Comparison of ENCODE assay signal across 9 mouse cellular contexts in the genomic region with DNA sequence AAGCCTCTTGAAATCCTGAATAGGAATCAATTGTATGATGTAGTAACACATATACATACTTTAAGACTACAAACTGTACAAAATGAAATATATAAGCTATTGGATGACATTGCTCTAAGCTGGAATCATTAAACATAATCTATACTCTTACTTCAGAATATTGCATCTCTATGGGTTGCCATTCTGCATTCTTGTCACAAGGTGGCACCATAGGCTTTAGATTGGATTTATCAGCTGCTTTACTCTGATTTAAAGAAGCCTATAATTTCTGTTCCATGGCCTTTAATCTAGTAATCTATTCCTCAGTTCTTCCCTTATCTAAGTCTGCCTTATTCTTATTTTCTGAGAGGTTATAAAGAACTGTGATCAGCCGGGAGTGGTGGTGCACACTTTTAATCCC. TPM values are rescaled to one million over a fixed set of nuclear protein-coding genes. Genes with fewer than 3 reads are reported as not detected.
DNase-seq lines count a peak whose midpoint lies in the region; ATAC-seq and TF ChIP-seq lines count a peak whose summit lies in the region.
"Had no signal": no experiment of that assay in that cellular context is flagged by ENCODE, and none has a peak within 500 bp of the region (broad histone marks: within the 10 kb centered on the region; RNA-seq: fewer than 3 reads in every experiment).

No protein-coding gene starts in this region.

- 95% methylated on average over 1 of the region's 1 CpGs for WGBS in forebrain, postnatal 0 days
- WGBS in forebrain, embryonic 13.5 days = 91% methylated on average over 1 of the region's 1 CpGs
- 79% methylated on average over 1 of the region's 1 CpGs for WGBS in spleen, adult 2 months
- WGBS in hindbrain, embryonic 10.5 days = 89% methylated on average over 1 of the region's 1 CpGs

- ATAC-seq in forebrain, postnatal 0 days = no peak
- no peak for ATAC-seq in forebrain, embryonic 13.5 days
- ATAC-seq in erythroblast, adult 5-6 weeks (replicated peaks; ENCODE audit: low FRiP score, poor library complexity, severe bottlenecking) = peak; percentile 86

- H3K9ac ChIP-seq in forebrain, postnatal 0 days = no peak overlapping the region
- no peak overlapping the region for H3K9ac ChIP-seq in forebrain, embryonic 13.5 days

- no peaks in the 10 kb centered on the region for H3K36me3 ChIP-seq in forebrain, postnatal 0 days (ENCODE audit: insufficient read depth)
- H3K36me3 ChIP-seq in forebrain, embryonic 13.5 days (ENCODE audit: poor library complexity, severe bottlenecking) = no peaks in the 10 kb centered on the region
- no peaks in the 10 kb centered on the region for H3K36me3 ChIP-seq in spleen, adult 2 months (ENCODE audit: control insufficient read depth, insufficient read depth, low read length)
- H3K36me3 ChIP-seq in hindbrain, embryonic 10.5 days = no peaks in the 10 kb centered on the region

- no peaks in the 10 kb centered on the region for H3K9me3 ChIP-seq in forebrain, postnatal 0 days (ENCODE audit: low read length)
- H3K9me3 ChIP-seq in forebrain, embryonic 13.5 days (replicated peaks) = no peaks in the 10 kb centered on the region
- H3K9me3 ChIP-seq in hindbrain, embryonic 10.5 days = 0 out of 2 replicates have a peak, but pooled peaks cover 3% of the 10 kb centered on the region

- no peaks in the 10 kb centered on the region for H3K4me1 ChIP-seq in forebrain, postnatal 0 days (ENCODE audit: insufficient read depth)
- no peaks in the 10 kb centered on the region for H3K4me1 ChIP-seq in forebrain, embryonic 13.5 days
- no peaks in the 10 kb centered on the region for H3K4me1 ChIP-seq in spleen, adult 2 months (ENCODE audit: control insufficient read depth, insufficient read depth, insufficient read length)
- H3K4me1 ChIP-seq in hindbrain, embryonic 10.5 days (replicated peaks) = peaks cover 3% of the 10 kb centered on the region; the same call in 1 of the 2 replicates

- TF ChIP-seq CTCF in forebrain, postnatal 0 days (IDR thresholded peaks at IDR 0.05; ENCODE audit: low read depth) = peak; percentile 65
- no peak for TF ChIP-seq CTCF in spleen, adult 2 months (IDR thresholded peaks at IDR 0.05; ENCODE audit: extremely low read depth, insufficient read depth, insufficient read length, insufficient replicate concordance)

- no peaks in the 10 kb centered on the region for H3K27me3 ChIP-seq in forebrain, postnatal 0 days (ENCODE audit: insufficient read depth, low read length)
- H3K27me3 ChIP-seq in forebrain, embryonic 13.5 days = no peaks in the 10 kb centered on the region
- H3K27me3 ChIP-seq in spleen, adult 2 months (ENCODE audit: control insufficient read depth, insufficient read depth, low read length) = no peaks in the 10 kb centered on the region
- H3K27me3 ChIP-seq in hindbrain, embryonic 10.5 days (ENCODE audit: insufficient read depth, poor library complexity, severe bottlenecking) = no peaks in the 10 kb centered on the region

- no peak for TF ChIP-seq POLR2A in spleen, adult 2 months (IDR thresholded peaks at IDR 0.05; ENCODE audit: low read depth, low read length)

- H3K4me2 ChIP-seq in forebrain, postnatal 0 days (ENCODE audit: low read depth) = no peak overlapping the region
- no peak overlapping the region for H3K4me2 ChIP-seq in forebrain, embryonic 13.5 days
- H3K4me2 ChIP-seq: heart, embryonic 11.5 days had no signal

- H3K4me3 ChIP-seq in forebrain, postnatal 0 days (ENCODE audit: low read depth, low read length) = no peak overlapping the region
- H3K4me3 ChIP-seq in forebrain, embryonic 13.5 days = no peak overlapping the region
- no peak overlapping the region for H3K4me3 ChIP-seq in spleen, adult 2 months (ENCODE audit: extremely low read depth, insufficient read depth, insufficient read length)
- no peak overlapping the region for H3K4me3 ChIP-seq in hindbrain, embryonic 10.5 days

- no peak overlapping the region for H3K27ac ChIP-seq in forebrain, postnatal 0 days (ENCODE audit: low read depth, low read length)
- no peak overlapping the region for H3K27ac ChIP-seq in forebrain, embryonic 13.5 days
- no peak overlapping the region for H3K27ac ChIP-seq in spleen, adult 2 months (ENCODE audit: insufficient read depth, low read length)
- no peak overlapping the region for H3K27ac ChIP-seq in hindbrain, embryonic 10.5 days

- peak; percentile 42 for DNase-seq in forebrain, postnatal 0 days
- peak; percentile 9 to 15 for DNase-seq in spleen, adult 2 months (ENCODE audit: low read depth in 1 of 2, low spot score in 2 of 2)
- DNase-seq in spleen, postnatal 4 days (ENCODE audit: low spot score in 2 of 2) = no peak
- peak; percentile 52 for DNase-seq in retina, embryonic 14.5 days (ENCODE audit: low spot score)
- no peak for DNase-seq in heart, adult 9 months (ENCODE audit: low spot score in 2 of 2)
- no peak for DNase-seq in hindbrain, embryonic 10.5 days (ENCODE audit: low spot score)

RNA-seq across cellular contexts. Expression of a gene that starts 18.7 kb away (rescaled TPM):
- total RNA-seq in forebrain, postnatal 0 days (2014; rRNA removed) = 309 and 330 TPM in 2 replicates
- 1,517 and 1,700 TPM in 2 replicates for polyA plus RNA-seq in forebrain, postnatal 0 days (2015; fragmentation: Nextera tagmentation; extraction: Ambion mirVana)
- 1,451 and 1,470 TPM in 2 replicates for polyA plus RNA-seq in forebrain, embryonic 13.5 days (2015; fragmentation: Nextera tagmentation; extraction: Ambion mirVana)
- polyA plus RNA-seq in spleen, adult 2 months (2012; rRNA removed) = 48.3 and 56.7 TPM in 2 replicates
- total RNA-seq in erythroblast, adult 5-6 weeks (2015; ENCODE audit: low replicate concordance) = 119 and 129 TPM in 2 replicates
- total RNA-seq in erythroblast, adult 5-6 weeks (2017; ENCODE audit: low replicate concordance) = 56.7 and 60.2 TPM in 2 replicates
- polyA plus RNA-seq in hindbrain, embryonic 10.5 days (2016; fragmentation: Nextera tagmentation; extraction: Ambion mirVana) = 1,323 and 1,330 TPM in 2 replicates

RNA-seq across cellular contexts. Expression of a gene that starts 34.9 kb away (rescaled TPM):
- total RNA-seq in forebrain, postnatal 0 days (2014; rRNA removed) = 88.7 and 89.8 TPM in 2 replicates
- 90.9 and 93.4 TPM in 2 replicates for polyA plus RNA-seq in forebrain, postnatal 0 days (2015; fragmentation: Nextera tagmentation; extraction: Ambion mirVana)
- 124 and 133 TPM in 2 replicates for polyA plus RNA-seq in forebrain, embryonic 13.5 days (2015; fragmentation: Nextera tagmentation; extraction: Ambion mirVana)
- 43.1 and 54.4 TPM in 2 replicates for polyA plus RNA-seq in spleen, adult 2 months (2012; rRNA removed)
- total RNA-seq in erythroblast, adult 5-6 weeks (2015; ENCODE audit: low replicate concordance) = 10.2 and 16.1 TPM in 2 replicates
- total RNA-seq in erythroblast, adult 5-6 weeks (2017; ENCODE audit: low replicate concordance) = 11.8 and 26.3 TPM in 2 replicates
- 107 and 122 TPM in 2 replicates for polyA plus RNA-seq in hindbrain, embryonic 10.5 days (2016; fragmentation: Nextera tagmentation; extraction: Ambion mirVana)

Comparison
In these comparisons a context has a peak if more than half of its experiments do, and no peak if none do; other contexts are left out.
1. DNase-seq: peak in forebrain, postnatal 0 days (single experiment), spleen, adult 2 months (2 of 2) and retina, embryonic 14.5 days (single experiment); none in spleen, postnatal 4 days (0 of 2), heart, adult 9 months (0 of 2) and hindbrain, embryonic 10.5 days (single experiment).
2. RNA of a gene that starts 18.7 kb away (polyA plus RNA-seq): 1,517 to 1,700 TPM in forebrain, postnatal 0 days, 1,451 to 1,470 TPM in forebrain, embryonic 13.5 days and 1,323 to 1,330 TPM in hindbrain, embryonic 10.5 days; 48.3 to 56.7 TPM in spleen, adult 2 months; every median in the first group is over 10 times any median in the second.